Mouse (Mus musculus) myocyte (in vitro differentiated cells): ENCODE measurements around the gene Gm49320.

Experiments
- CEBPB ChIP-seq: IDR thresholded peaks from 2 replicates; pipeline ENCODE4 v1.6.1; 2011; ENCODE audit warnings: mild to moderate bottlenecking, moderate library complexity; ENCODE audit not compliant: poor library complexity, insufficient read depth, severe bottlenecking
- E2F4 ChIP-seq: IDR thresholded peaks from one replicate; pipeline ENCODE4 v1.6.1; 2011; ENCODE audit warnings: mild to moderate bottlenecking, control low read depth, moderate library complexity; ENCODE audit not compliant: insufficient read depth
- MAX ChIP-seq: IDR thresholded peaks from one replicate; pipeline ENCODE4 v1.6.1; 2011; ENCODE audit warnings: low read depth, mild to moderate bottlenecking, control low read depth
- MYOD1 ChIP-seq, 3 experiments: IDR thresholded peaks; one replicate each; pipeline ENCODE4 v1.6.1; 2011; ENCODE audit warnings: control low read depth in 2 of 3, low read depth in 2 of 3, mild to moderate bottlenecking in 2 of 3, moderate library complexity in 1 of 3; ENCODE audit not compliant: insufficient read length in 2 of 3, control insufficient read depth in 1 of 3
- MYOG ChIP-seq, 3 experiments: IDR thresholded peaks; one replicate each; pipeline ENCODE4 v1.6.1; 2011; ENCODE audit warnings: control low read depth in 2 of 3, low read depth in 2 of 3, mild to moderate bottlenecking in 2 of 3; ENCODE audit not compliant: insufficient read length in 2 of 3, control insufficient read depth in 1 of 3, insufficient read depth in 1 of 3
- POLR2A ChIP-seq: IDR thresholded peaks from one replicate; pipeline ENCODE4 v1.6.1; 2011; ENCODE audit warnings: low read depth, mild to moderate bottlenecking, control low read depth, moderate library complexity; ENCODE audit not compliant: insufficient read length
- POLR2AphosphoS2 ChIP-seq: IDR thresholded peaks from one replicate; pipeline ENCODE4 v1.6.1; 2011; ENCODE audit warnings: low read depth, control low read depth; ENCODE audit not compliant: insufficient read length
- REST ChIP-seq: IDR thresholded peaks from one replicate; pipeline ENCODE4 v1.6.1; 2011; ENCODE audit warnings: mild to moderate bottlenecking, control low read depth, moderate library complexity; ENCODE audit not compliant: insufficient read depth, insufficient read length
- SRF ChIP-seq: IDR thresholded peaks from one replicate; pipeline ENCODE4 v1.6.1; 2011; ENCODE audit warnings: low read depth; ENCODE audit not compliant: control insufficient read depth, insufficient read length
- TCF12 ChIP-seq: IDR thresholded peaks from one replicate; pipeline ENCODE4 v1.6.1; 2011; ENCODE audit warnings: mild to moderate bottlenecking, control low read depth; ENCODE audit not compliant: poor library complexity, insufficient read depth, severe bottlenecking
- USF1 ChIP-seq: IDR thresholded peaks from one replicate; pipeline ENCODE4 v1.6.1; 2011; ENCODE audit warnings: low read depth, mild to moderate bottlenecking, control low read depth, moderate library complexity

GRCm38 (mm10) chr8:4276111-4276465 is 37.4 kb downstream of the Gm49320 start:
- TF ChIP-seq E2F4 (no peak), POLR2A (no peak), CEBPB (no peak), MYOG (IDR thresholded peaks at IDR 0.05; ENCODE audit: control insufficient read depth in 1 of 3, insufficient read depth in 1 of 3, insufficient read length in 2 of 3, low read depth in 2 of 3) (no peak), MAX (no peak), POLR2AphosphoS2 (no peak), SRF (no peak), TCF12 (no peak), MYOD1 (IDR thresholded peaks at IDR 0.05; ENCODE audit: control insufficient read depth in 1 of 3, insufficient read length in 2 of 3, low read depth in 2 of 3) (no peak), USF1 (no peak), REST (no peak)
